Mouse (Mus musculus) olfactory bulb, adult 2 months (tissue): ENCODE results near the gene Cmas. TPM values are rescaled to one million over a fixed set of nuclear protein-coding genes. Genes with fewer than 3 reads are reported as not detected.

Experiments used
- H3K27ac ChIP-seq: fragments of 200-500 bp; 2 replicates; pipeline ENCODE4 v1.5.1; 2012; ENCODE audit warnings: low read depth, low read length; ENCODE audit not compliant: insufficient read depth
- H3K4me1 ChIP-seq: fragments of 200-500 bp; 2 replicates; pipeline ENCODE4 v1.6.1; 2012; ENCODE audit warnings: low read length; ENCODE audit not compliant: control insufficient read depth, insufficient read depth
- H3K4me3 ChIP-seq: fragments of 200-500 bp; 2 replicates; pipeline ENCODE4 v1.5.1; 2012; ENCODE audit warnings: mild to moderate bottlenecking, low read depth, low read length, moderate library complexity; ENCODE audit not compliant: insufficient read depth
- CTCF ChIP-seq: fragments of 200-500 bp; IDR thresholded peaks from 2 replicates; pipeline ENCODE4 v1.5.1; 2012; ENCODE audit warnings: low read depth, mild to moderate bottlenecking, low read length, moderate library complexity; ENCODE audit not compliant: insufficient read depth
- POLR2A ChIP-seq: fragments of 200-500 bp; IDR thresholded peaks from 2 replicates; pipeline ENCODE4 v1.6.1; 2012; ENCODE audit warnings: mild to moderate bottlenecking, low read depth, low read length, moderate library complexity; ENCODE audit not compliant: insufficient read depth
- WGBS: fragments of 180-500 bp; shearing (Covaris S2); methylation state at CpG from one replicate; pipeline ENCODE4 v1.1.7; 2018; 5-methylcytosine and 5-hydroxymethylcytosine counted together
- polyA plus RNA-seq: library from polyadenylated mRNA; stranded (reverse); fragments of >200 nt; gene quantifications from 2 replicates; pipeline ENCODE4 v1.2.4, GENCODE M21; 2012; ENCODE audit warnings: low replicate concordance; ENCODE audit not compliant: missing spikeins, insufficient read depth, insufficient read length

Gene Cmas
- polyA plus RNA-seq, 1 experiment, result not detected

DNA sequence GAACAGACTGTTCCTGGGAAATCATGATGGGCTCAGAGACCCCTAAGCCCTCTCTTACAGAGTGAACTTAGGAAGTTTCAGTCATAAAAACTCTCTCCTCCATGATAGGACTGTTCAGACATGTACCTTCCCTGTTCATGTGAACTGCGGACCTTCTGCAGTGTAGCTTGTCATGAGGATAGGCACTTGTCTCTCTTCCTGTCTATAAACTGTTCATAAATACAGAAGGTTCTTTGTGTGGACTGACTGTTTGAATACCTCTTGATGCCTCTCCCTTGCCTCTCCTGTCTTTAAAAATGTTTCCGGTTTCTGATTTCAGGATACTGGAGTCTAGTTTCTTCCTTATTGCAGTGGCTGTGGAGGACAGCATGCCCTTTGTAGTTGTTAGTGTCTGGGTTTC lies 3.1 kb downstream of the Cmas start:
- H3K4me1 ChIP-seq, result peaks cover 10% of the 10 kb centered on the region
- WGBS, result 90% methylated on average over 2 of the region's 2 CpGs
- no peak overlapping the region for H3K4me3 ChIP-seq
- H3K27ac ChIP-seq, result no peak overlapping the region
- no peak for TF ChIP-seq POLR2A
- no peak for TF ChIP-seq CTCF

DNA sequence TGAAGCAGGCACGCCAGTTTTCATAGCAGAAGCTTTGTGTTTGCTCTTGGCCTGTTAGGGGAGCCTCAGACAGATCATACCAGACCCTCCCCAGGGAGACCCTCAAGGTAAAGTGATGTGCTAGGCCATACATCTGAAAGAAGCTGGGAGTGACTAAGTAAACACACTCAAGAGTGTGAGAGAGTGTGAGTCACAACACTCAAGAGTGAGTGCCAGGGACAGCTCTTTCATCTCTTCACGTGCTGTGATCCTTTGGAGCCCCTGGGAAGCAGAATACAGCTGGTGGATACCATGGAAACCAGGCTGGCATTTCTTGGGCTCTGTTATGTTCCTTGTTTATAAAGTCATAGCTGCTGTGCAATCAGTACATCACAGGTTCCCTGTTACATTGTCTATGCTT lies 8.4 kb downstream of the Cmas start:
- Histone ChIP-seq H3K4me1 (peaks cover 2% of the 10 kb centered on the region; the same call in 1 of the 2 replicates), H3K4me3 (no peak overlapping the region), H3K27ac (no peak overlapping the region)
- 61% methylated on average over 2 of the region's 2 CpGs for WGBS
- TF ChIP-seq CTCF (no peak), POLR2A (no peak)

DNA sequence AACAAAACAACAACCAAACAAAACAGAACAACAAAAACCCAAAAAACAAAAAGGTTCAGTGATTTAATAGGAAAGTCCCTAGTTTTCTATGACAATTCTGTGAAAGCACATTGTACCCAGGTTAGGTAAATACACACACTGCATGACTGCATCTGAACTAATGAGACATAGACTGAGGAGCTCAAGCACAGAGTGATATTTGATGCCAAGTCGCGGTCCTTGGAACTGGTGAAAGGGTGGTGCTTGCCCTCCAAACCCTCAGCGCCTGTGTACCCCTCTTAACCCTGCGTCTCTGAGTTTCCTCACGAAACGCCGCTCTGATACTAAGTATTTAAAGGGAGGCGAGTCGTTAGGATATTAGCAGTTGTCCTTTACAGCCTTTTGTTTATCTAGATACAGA lies 10.8 kb downstream of the Cmas start:
- 85% methylated on average over 9 of the region's 9 CpGs for WGBS
- TF ChIP-seq CTCF (no peak), POLR2A (no peak)

DNA sequence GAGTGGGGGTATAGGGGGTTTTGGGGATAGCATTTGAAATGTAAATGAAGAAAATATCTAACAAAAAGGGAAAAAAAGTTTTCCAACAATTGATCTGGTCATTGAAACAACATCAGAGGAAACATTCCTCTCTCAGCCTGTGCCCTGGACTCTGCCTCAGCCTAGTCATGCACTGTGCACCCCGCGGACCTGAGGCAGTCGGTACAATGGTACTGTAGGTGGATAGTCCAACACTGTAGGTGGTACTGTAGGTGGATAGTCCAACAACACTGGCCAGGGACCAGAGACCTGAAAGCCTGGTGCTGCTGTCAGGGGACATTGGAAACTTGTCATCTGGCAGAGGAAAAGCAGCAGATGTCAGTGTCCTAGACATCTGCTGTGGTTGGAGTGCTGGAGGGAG lies 13.4 kb downstream of the Cmas start:
- Histone ChIP-seq H3K27ac (no peak overlapping the region), H3K4me3 (no peak overlapping the region), H3K4me1 (no peaks in the 10 kb centered on the region)
- TF ChIP-seq POLR2A, result no peak
- no peak for TF ChIP-seq CTCF
- 89% methylated on average over 3 of the region's 3 CpGs for WGBS

More for the DNA sequence above, 10.8 kb downstream of the Cmas start:
- Histone ChIP-seq H3K27ac (no peak overlapping the region), H3K4me3 (no peak overlapping the region), H3K4me1 (peaks cover 2% of the 10 kb centered on the region; the same call in 1 of the 2 replicates)

DNA sequence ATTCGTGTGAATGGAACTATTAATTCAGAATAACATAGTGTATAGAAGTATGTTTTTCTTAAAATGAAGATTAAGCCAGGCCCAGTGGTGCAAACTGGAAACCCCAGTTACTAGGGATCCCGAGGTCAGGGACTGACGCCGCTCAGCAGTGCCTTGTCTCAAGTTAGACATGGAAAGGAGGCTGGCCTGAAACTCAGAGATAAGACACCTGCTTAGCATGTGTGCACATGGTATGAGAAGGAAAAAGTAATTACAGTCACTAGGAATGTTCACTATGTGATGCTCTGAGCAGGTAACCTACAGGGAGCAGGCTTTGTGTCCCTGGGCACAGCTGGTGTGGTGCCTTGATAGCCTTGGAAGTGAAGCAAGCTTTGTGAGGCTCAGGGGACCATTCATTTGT lies 15.2 kb downstream of the Cmas start:
- no peak for TF ChIP-seq CTCF

DNA sequence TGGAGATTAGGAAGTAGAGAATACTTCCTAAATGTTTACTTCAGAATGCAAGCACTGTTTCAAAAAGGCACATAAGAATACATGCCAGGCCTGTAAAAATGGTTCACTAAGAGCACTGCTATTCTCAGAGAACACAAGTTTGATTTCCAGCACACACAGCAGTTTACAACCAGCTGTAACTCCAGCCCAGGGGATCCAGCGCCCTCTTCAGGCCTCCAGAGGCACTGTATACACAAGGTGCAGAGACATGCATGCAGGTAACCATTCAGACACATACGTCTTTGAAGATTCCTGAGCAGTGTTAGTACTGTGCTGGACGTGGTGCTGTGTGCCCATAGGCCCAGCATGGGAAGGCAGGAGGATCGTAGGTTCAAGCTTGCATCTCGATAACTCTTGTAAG lies 17.1 kb downstream of the Cmas start:
- Histone ChIP-seq H3K27ac (no peak overlapping the region), H3K4me3 (no peak overlapping the region), H3K4me1 (no peaks in the 10 kb centered on the region)
- 91% methylated on average over 5 of the region's 5 CpGs for WGBS
- TF ChIP-seq POLR2A (no peak), CTCF (no peak)

More for the DNA sequence above, 15.2 kb downstream of the Cmas start:
- H3K4me1 ChIP-seq, result no peaks in the 10 kb centered on the region
- no peak overlapping the region for H3K4me3 ChIP-seq
- 96% methylated on average over 4 of the region's 4 CpGs for WGBS
- no peak overlapping the region for H3K27ac ChIP-seq

DNA sequence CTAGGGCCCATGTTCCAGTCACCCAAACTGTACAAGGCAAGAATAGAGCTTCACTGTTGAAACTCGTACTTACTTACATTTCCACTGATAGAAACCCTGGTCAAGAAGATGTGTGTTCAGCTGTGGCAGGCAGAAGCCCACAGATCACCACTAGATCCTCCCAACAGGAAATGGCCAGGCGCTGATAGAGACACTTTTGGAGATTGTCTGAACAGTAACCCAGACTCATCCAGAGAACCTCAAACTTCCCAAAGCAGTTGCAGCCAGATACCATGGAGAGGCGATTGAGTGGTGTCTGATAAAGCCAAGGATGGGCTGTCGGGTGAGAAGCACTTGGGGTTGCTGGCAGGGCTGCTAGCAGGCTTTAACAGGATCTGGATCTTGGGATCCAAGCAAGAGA lies 20.4 kb downstream of the Cmas start:
- WGBS, result 80% methylated on average over 4 of the region's 4 CpGs

DNA sequence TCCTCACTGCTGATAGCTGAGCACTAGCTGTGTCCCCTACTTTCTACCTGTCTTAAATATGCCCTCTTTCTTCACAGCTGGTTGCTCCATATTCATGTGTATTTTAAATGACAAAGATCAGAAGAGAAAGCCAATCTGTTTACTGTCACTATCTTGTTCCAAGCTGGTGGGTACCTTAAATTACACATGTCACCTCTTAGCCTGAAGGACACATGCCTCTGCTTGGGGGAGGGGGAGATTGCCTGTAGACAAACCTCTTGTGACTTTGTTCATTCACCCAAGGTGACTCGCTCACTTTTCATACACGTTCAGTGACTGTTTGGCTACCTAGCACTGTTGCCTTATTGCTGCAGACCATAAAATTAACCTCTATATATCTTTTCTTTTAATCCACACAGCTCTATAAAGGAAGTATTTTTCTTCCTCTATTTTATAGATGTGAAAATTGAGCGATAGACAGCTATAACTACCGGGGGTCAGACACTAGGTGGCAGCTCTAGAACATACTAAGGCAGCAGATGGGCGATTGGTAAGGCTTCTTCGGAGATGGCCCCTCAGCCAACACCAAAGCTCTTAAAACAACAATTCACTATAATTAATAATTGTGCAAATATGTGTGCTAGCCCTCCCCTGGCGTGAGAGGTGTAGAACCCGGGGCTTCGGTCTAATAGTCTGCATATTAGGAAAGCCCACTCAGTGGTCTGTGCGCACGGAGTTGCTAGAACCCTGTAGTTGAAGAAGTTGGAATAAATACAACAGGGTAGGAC lies 22.7 kb downstream of the Cmas start:
- WGBS, result 34% methylated on average over 11 of the region's 11 CpGs
- no peaks in the 10 kb centered on the region for H3K4me1 ChIP-seq
- TF ChIP-seq CTCF (no peak), POLR2A (no peak)
- H3K4me3 ChIP-seq, result no peak overlapping the region
- no peak overlapping the region for H3K27ac ChIP-seq

More for the DNA sequence above, 20.4 kb downstream of the Cmas start:
- TF ChIP-seq CTCF (no peak), POLR2A (no peak)
- no peak overlapping the region for H3K27ac ChIP-seq
- H3K4me3 ChIP-seq, result no peak overlapping the region
- H3K4me1 ChIP-seq, result no peaks in the 10 kb centered on the region

DNA sequence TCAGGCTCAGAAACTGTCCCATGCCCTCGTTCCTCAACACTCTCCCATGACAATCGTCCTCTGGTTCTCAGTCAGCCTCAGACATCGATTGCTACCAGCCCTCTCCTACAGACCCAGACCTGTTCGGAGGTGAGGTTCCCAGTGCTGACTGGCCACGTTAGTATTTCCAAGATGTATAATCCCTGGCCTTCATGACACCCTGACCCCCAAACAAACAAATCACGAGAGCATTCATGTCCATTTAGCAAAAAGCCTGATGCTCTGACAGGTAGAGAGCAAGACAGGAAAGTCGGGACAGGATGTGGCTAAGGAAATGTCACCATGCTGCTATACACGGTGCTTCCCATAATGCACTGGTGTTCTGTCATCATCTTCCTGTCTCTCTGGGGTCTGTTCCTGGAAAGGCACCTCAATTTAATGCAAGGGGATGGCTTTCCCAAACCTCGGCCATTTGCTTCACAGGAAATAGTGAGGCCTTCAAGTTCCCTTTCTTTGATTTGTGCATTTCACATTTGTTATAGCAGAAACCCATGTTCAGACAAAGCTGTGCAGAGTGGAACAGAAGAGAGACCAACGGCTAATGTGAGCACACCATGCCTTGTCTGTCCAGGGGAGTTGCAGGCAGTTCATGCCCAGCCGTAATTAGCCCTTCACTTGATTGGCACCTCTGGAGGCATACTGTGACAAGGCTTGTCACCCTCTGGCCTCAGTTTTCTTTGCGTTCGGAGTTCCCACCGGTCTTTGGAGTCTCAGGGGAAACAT lies 23.5 kb downstream of the Cmas start:
- WGBS, result 48% methylated on average over 14 of the region's 14 CpGs

More for the DNA sequence above, 23.5 kb downstream of the Cmas start:
- Histone ChIP-seq H3K27ac (no peak overlapping the region), H3K4me1 (no peaks in the 10 kb centered on the region), H3K4me3 (no peak overlapping the region)
- TF ChIP-seq CTCF, result no peak
